Mouse (Mus musculus) small intestine, adult 2 months (tissue): ENCODE measurements around the gene Ccdc92b.

ENCODE experiments used
- CTCF ChIP-seq: fragments of 200-500 bp; IDR thresholded peaks from 2 replicates; pipeline ENCODE4 v1.5.1; 2012; ENCODE audit warnings: low read depth, mild to moderate bottlenecking, control low read depth, inconsistent platforms, low read length, moderate library complexity, mixed read lengths; ENCODE audit not compliant: insufficient replicate concordance, insufficient read length; ENCODE audit errors: extremely low read depth
- POLR2A ChIP-seq: fragments of 200-500 bp; IDR thresholded peaks from 2 replicates; pipeline ENCODE4 v1.6.1; 2012; ENCODE audit warnings: low read depth, mild to moderate bottlenecking, control low read depth, inconsistent platforms, low read length, moderate library complexity

DNA sequence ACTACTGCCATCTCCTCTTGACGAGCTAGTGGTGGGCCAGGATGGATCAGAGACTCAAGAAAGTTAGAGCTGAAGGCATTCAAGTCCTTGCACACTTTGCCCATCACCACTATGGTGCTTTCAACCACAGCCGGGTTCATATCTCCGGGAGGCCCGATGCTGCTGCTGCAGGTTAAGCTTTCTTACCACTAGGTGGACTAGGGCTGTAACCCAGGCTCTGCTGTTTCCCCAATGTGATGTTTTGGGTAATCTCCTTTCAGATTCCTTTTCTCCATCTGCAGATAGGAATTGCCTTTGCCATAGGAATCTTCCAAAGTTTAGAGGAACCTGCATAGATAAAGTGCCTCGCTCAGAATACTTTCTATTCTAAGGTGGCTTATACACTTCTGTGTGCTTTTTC, 3.8 kb upstream of the Ccdc92b start:
- TF ChIP-seq CTCF (no peak), POLR2A (no peak)
